Mouse (Mus musculus): Measurements from ENCODE around the gene Gm21118. TPM values are rescaled to one million over a fixed set of nuclear protein-coding genes. Genes with fewer than 3 reads are reported as not detected.
"Not testable (repeated sequence)": the region's sequence is repeated elsewhere in the genome, so short reads cannot be mapped to it uniquely, and the experiment has no call there.

Gm21118 gene
- polyA plus RNA-seq (2014; fragmentation: Nextera tagmentation; extraction: Ambion mirVana), result not detected in 2 replicates

GRCm38 (mm10) chrY:70273542-70273941, at the start of gene Gm21118:
TSS of gene Gm21118 (minus strand) at chrY:70273642.
- H3K4me2 ChIP-seq (ENCODE audit: low read depth, low read length, severe bottlenecking); DNase-seq (ENCODE audit: low spot score); ATAC-seq (replicated peaks; ENCODE audit: low FRiP score); H3K4me3 ChIP-seq (ENCODE audit: low read depth, low read length); H3K27me3 ChIP-seq (ENCODE audit: control insufficient read depth, insufficient read depth, low read length); H3K4me1 ChIP-seq (replicated peaks; ENCODE audit: control insufficient read depth, insufficient read depth, low read length); H3K9me3 ChIP-seq (ENCODE audit: control insufficient read depth, low read length); H3K36me3 ChIP-seq (ENCODE audit: control insufficient read depth, insufficient read depth, low read length); H3K27ac ChIP-seq (ENCODE audit: low read depth, low read length); H3K9ac ChIP-seq (ENCODE audit: low read length): not testable (repeated sequence)
- WGBS, result no CpG with 5 or more reads among the region's 4 CpGs

DNA sequence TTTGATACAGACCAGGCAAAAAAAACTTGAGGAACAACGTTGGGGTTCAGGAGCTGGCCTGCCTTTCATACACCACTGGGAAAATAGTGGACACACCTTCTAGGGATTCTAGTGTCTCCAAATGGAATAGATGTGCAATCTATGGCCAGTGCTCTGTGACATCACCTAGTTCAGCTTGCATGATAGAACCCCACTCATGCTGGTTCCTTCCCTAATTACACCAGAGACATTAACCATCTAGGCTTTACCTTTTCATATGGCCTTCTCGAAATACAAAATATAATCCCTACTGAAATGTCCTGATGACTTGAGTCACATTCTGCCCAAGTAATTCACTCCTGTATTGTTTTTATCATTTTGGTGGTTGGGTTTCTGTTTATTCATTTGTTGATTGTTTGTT, 29.7 kb upstream of the Gm21118 start, which contains the start of the genes Gm29423 and Gm29644:
Gene Gm29423 (minus strand): TSS at position 101 of the 400 bp plus-strand sequence.
Gene Gm29644 (minus strand): TSS at position 157 of the 400 bp plus-strand sequence.
- H3K4me2 ChIP-seq (ENCODE audit: low read depth, low read length, severe bottlenecking); H3K27ac ChIP-seq (ENCODE audit: low read depth, low read length); ATAC-seq (replicated peaks; ENCODE audit: low FRiP score); H3K9me3 ChIP-seq (ENCODE audit: control insufficient read depth, low read length); H3K4me3 ChIP-seq (ENCODE audit: low read depth, low read length); H3K9ac ChIP-seq (ENCODE audit: low read length); H3K27me3 ChIP-seq (ENCODE audit: control insufficient read depth, insufficient read depth, low read length); DNase-seq (ENCODE audit: low spot score); H3K4me1 ChIP-seq (replicated peaks; ENCODE audit: control insufficient read depth, insufficient read depth, low read length); H3K36me3 ChIP-seq (ENCODE audit: control insufficient read depth, insufficient read depth, low read length): not testable (repeated sequence)
- WGBS, result no CpG with 5 or more reads among the region's 2 CpGs

Other genes with a start within 250 kb of the Gm21118 start
- gene Gm29423, start 29.6 kb upstream of the Gm21118 start, polyA plus RNA-seq (2014; fragmentation: Nextera tagmentation; extraction: Ambion mirVana), result not detected in 2 replicates
- not detected in 2 replicates for gene Gm29644, start 29.7 kb upstream of the Gm21118 start, polyA plus RNA-seq (2014; fragmentation: Nextera tagmentation; extraction: Ambion mirVana)
- not detected in 2 replicates for gene Gm20888, start 168.2 kb upstream of the Gm21118 start, polyA plus RNA-seq (2014; fragmentation: Nextera tagmentation; extraction: Ambion mirVana)

Measured in forebrain, embryonic 11.5 days (tissue).